In the genomic region with DNA sequence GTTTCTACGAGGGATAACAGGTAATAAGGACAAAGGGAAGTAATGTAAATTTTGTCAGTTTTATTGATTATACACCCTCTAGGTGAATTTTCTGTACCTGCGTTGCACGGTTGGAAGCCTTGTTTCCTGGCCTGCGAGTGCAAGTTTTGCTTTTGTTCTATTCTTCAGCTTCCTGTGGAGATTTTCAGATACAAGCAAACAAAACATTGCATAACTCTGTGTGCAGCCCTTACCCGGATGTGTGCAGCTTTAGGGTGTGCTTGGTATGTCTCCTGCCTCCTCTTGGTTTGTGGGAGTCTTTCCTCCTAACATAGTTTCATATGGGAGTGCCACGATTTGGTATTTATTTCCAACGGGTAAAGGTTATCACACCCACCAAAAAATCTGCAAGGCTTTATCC, we compare ENCODE assay signal across 10 mouse cellular contexts. TPM values are rescaled to one million over a fixed set of nuclear protein-coding genes. Genes with fewer than 3 reads are reported as not detected.
DNase-seq lines count a peak whose midpoint lies in the region; ATAC-seq and TF ChIP-seq lines count a peak whose summit lies in the region.
"Had no signal": no experiment of that assay in that cellular context is flagged by ENCODE, and none has a peak within 500 bp of the region (broad histone marks: within the 10 kb centered on the region; RNA-seq: fewer than 3 reads in every experiment).

No protein-coding gene starts in this region.

- peak overlapping the region; percentile 63 for H3K4me3 ChIP-seq in embryonic facial prominence, embryonic 11.5 days (ENCODE audit: low read depth, low read length)
- H3K4me3 ChIP-seq in hindbrain, postnatal 0 days (ENCODE audit: low read length) = peak overlapping the region; percentile 53
- peak overlapping the region; percentile 58 for H3K4me3 ChIP-seq in neural tube, embryonic 13.5 days

- WGBS in embryonic facial prominence, embryonic 11.5 days = 50% methylated on average over 7 of the region's 7 CpGs
- WGBS in hindbrain, postnatal 0 days = 24% methylated on average over 7 of the region's 7 CpGs
- 37% methylated on average over 7 of the region's 7 CpGs for WGBS in neural tube, embryonic 13.5 days

- peak overlapping the region; percentile 89 for H3K9ac ChIP-seq in embryonic facial prominence, embryonic 11.5 days (replicated peaks; ENCODE audit: low read length)
- peak overlapping the region; percentile 79; the same call in 1 of the 2 replicates for H3K9ac ChIP-seq in hindbrain, postnatal 0 days (replicated peaks; ENCODE audit: low read length)
- H3K9ac ChIP-seq in neural tube, embryonic 13.5 days = peak overlapping the region; percentile 87

- no peaks in the 10 kb centered on the region for H3K36me3 ChIP-seq in embryonic facial prominence, embryonic 11.5 days (replicated peaks; ENCODE audit: control insufficient read depth, insufficient read depth, low read depth, low read length)
- no peaks in the 10 kb centered on the region for H3K36me3 ChIP-seq in hindbrain, postnatal 0 days (ENCODE audit: insufficient read depth, low read length)
- H3K36me3 ChIP-seq in neural tube, embryonic 13.5 days = no peaks in the 10 kb centered on the region

- H3K4me2 ChIP-seq in embryonic facial prominence, embryonic 11.5 days (ENCODE audit: low read depth, low read length) = peak overlapping the region; percentile 61
- H3K4me2 ChIP-seq in hindbrain, postnatal 0 days (ENCODE audit: low read depth, low read length) = peak overlapping the region; percentile 64
- H3K4me2 ChIP-seq in neural tube, embryonic 13.5 days = peak overlapping the region; percentile 59

- H3K27ac ChIP-seq in embryonic facial prominence, embryonic 11.5 days (replicated peaks; ENCODE audit: low read depth, low read length) = 0 out of 2 replicates have a peak overlapping the region, but pooled peaks have one; percentile 93
- H3K27ac ChIP-seq in hindbrain, postnatal 0 days = peak overlapping the region; percentile 98
- H3K27ac ChIP-seq in neural tube, embryonic 13.5 days (replicated peaks) = peak overlapping the region; percentile 99

- H3K4me1 ChIP-seq in embryonic facial prominence, embryonic 11.5 days (ENCODE audit: control insufficient read depth, insufficient read depth, low read length) = no peaks in the 10 kb centered on the region
- H3K4me1 ChIP-seq in hindbrain, postnatal 0 days (ENCODE audit: insufficient read depth, low read length) = peaks cover 3% of the 10 kb centered on the region
- H3K4me1 ChIP-seq in neural tube, embryonic 13.5 days (replicated peaks) = peaks cover 17% of the 10 kb centered on the region

- no peak for TF ChIP-seq CTCF in hindbrain, postnatal 0 days (IDR thresholded peaks at IDR 0.05; ENCODE audit: low read depth)

- DNase-seq in cerebellum, adult 9-11 months = peak; percentile 39
- no peak for DNase-seq in cerebellum, postnatal 4 days (ENCODE audit: low spot score in 2 of 2)
- DNase-seq in 416B (ENCODE audit: low read depth) = peak; percentile 79
- peak; percentile 18 for DNase-seq in embryonic facial prominence, embryonic 11.5 days (ENCODE audit: low spot score)
- DNase-seq in hindbrain, postnatal 0 days (ENCODE audit: low spot score) = peak; percentile 38
- peak; percentile 48 to 66 for DNase-seq in lung, adult 18-20 months
- DNase-seq in adrenal gland, postnatal 25 days = no peak

- no peaks in the 10 kb centered on the region for H3K27me3 ChIP-seq in embryonic facial prominence, embryonic 11.5 days (ENCODE audit: control insufficient read depth, insufficient read depth, low read length)
- H3K27me3 ChIP-seq in hindbrain, postnatal 0 days (ENCODE audit: insufficient read depth, low read length) = no peaks in the 10 kb centered on the region
- H3K27me3 ChIP-seq in neural tube, embryonic 13.5 days = no peaks in the 10 kb centered on the region

- ATAC-seq in embryonic facial prominence, embryonic 11.5 days (replicated peaks; ENCODE audit: insufficient number of reproducible peaks, low FRiP score, low TSS enrichment, low read depth) = no peak
- no peak for ATAC-seq in hindbrain, postnatal 0 days
- ATAC-seq in neural tube, embryonic 13.5 days (ENCODE audit: low read depth) = no peak

- H3K9me3 ChIP-seq in embryonic facial prominence, embryonic 11.5 days (replicated peaks; ENCODE audit: control insufficient read depth, low read length) = no peaks in the 10 kb centered on the region
- no peaks in the 10 kb centered on the region for H3K9me3 ChIP-seq in hindbrain, postnatal 0 days (ENCODE audit: low read length)
- no peaks in the 10 kb centered on the region for H3K9me3 ChIP-seq in neural tube, embryonic 13.5 days

RNA-seq across cellular contexts. Expression of a gene that starts 5.7 kb away (rescaled TPM):
- polyA plus RNA-seq in embryonic facial prominence, embryonic 11.5 days (2014; fragmentation: Nextera tagmentation; extraction: Ambion mirVana) = 120 and 124 TPM in 2 replicates
- total RNA-seq in hindbrain, postnatal 0 days (2014; rRNA removed) = 7.9 and 17.5 TPM in 2 replicates
- 51.8 and 55.1 TPM in 2 replicates for polyA plus RNA-seq in hindbrain, postnatal 0 days (2015; fragmentation: Nextera tagmentation; extraction: Ambion mirVana)
- polyA plus RNA-seq in neural tube, embryonic 13.5 days (2015; fragmentation: Nextera tagmentation; extraction: Ambion mirVana) = 29.2 and 35.4 TPM in 2 replicates
- 33.4 and 39.6 TPM in 2 replicates for total RNA-seq in adrenal gland, postnatal 25 days (2021)

RNA-seq across cellular contexts. Expression of a gene that starts 53.6 kb away (rescaled TPM):
- polyA plus RNA-seq in embryonic facial prominence, embryonic 11.5 days (2014; fragmentation: Nextera tagmentation; extraction: Ambion mirVana) = not detected in 2 replicates
- total RNA-seq in hindbrain, postnatal 0 days (2014; rRNA removed) = not detected in 2 replicates
- polyA plus RNA-seq in hindbrain, postnatal 0 days (2015; fragmentation: Nextera tagmentation; extraction: Ambion mirVana) = not detected in 2 replicates
- not detected in 2 replicates for polyA plus RNA-seq in neural tube, embryonic 13.5 days (2015; fragmentation: Nextera tagmentation; extraction: Ambion mirVana)
- total RNA-seq in adrenal gland, postnatal 25 days (2021) = 1.1 TPM in 1 of 2 replicates, not detected in the other
- total RNA-seq: ES-E14; layer of hippocampus, adult 8-10 months had no signal

Comparison
In these comparisons a context has a peak if more than half of its experiments do, and no peak if none do; other contexts are left out.
1. DNase-seq: peak in cerebellum, adult 9-11 months (single experiment), 416B (single experiment), embryonic facial prominence, embryonic 11.5 days (single experiment), hindbrain, postnatal 0 days (single experiment) and lung, adult 18-20 months (2 of 2); none in cerebellum, postnatal 4 days (0 of 2) and adrenal gland, postnatal 25 days (single experiment).
2. Peak in every context shown above with its lines, with median percentiles within 50 percentile points of each other: H3K27ac ChIP-seq, H3K4me2 ChIP-seq, H3K4me3 ChIP-seq and H3K9ac ChIP-seq.